Mouse (Mus musculus) liver, embryonic 14.5 days (tissue): ENCODE measurements around the gene Ap2a2. TPM values are rescaled to one million over a fixed set of nuclear protein-coding genes. Genes with fewer than 3 reads are reported as not detected.

ENCODE experiments used
- ATAC-seq: fragments of 200-750 bp; cut with Nextera tagmentation; 2 replicates; pipeline ENCODE4 v1.8.0; 2017; ENCODE audit warnings: moderate number of reproducible peaks, mild to moderate bottlenecking, moderate library complexity; ENCODE audit not compliant: insufficient read depth
- DNase-seq, 3 experiments: peaks; one replicate each; pipeline ENCODE4 v3.0.0-alpha.2; 2012 to 2013; ENCODE audit warnings: low read depth in 3 of 3, low spot score in 3 of 3
- H3K27ac ChIP-seq: fragments of 300-500 bp; sonication (generic); 2 replicates; pipeline ENCODE4 v1.5.1; 2014; ENCODE audit warnings: moderate library complexity, mild to moderate bottlenecking, control low read depth, inconsistent platforms
- H3K27me3 ChIP-seq: fragments of 300-500 bp; sonication (generic); 2 replicates; pipeline ENCODE4 v1.6.1; 2014; ENCODE audit warnings: mild to moderate bottlenecking, low read length, moderate library complexity; ENCODE audit not compliant: control insufficient read depth, insufficient read depth
- H3K36me3 ChIP-seq: fragments of 300-500 bp; sonication (generic); replicated peaks from 2 replicates; pipeline ENCODE4 v1.6.1; 2014; ENCODE audit warnings: low read depth; ENCODE audit not compliant: control insufficient read depth, insufficient read depth
- H3K4me1 ChIP-seq, 2 experiments: fragments of 200-500 bp in 1 of 2; fragments of 300-500 bp in 1 of 2; sonication (generic) in 1 of 2; replicated peaks; 2 replicates each; pipeline ENCODE4 v1.6.1; 2012 to 2014; ENCODE audit warnings: antibody characterized with exemption in 1 of 2, inconsistent platforms in 1 of 2, low read length in 1 of 2; ENCODE audit not compliant: control insufficient read depth in 2 of 2, insufficient read depth in 2 of 2
- H3K4me2 ChIP-seq: fragments of 300-500 bp; sonication (generic); 2 replicates; pipeline ENCODE4 v1.6.1; 2014; ENCODE audit warnings: low read depth, mild to moderate bottlenecking, control low read depth, moderate library complexity
- H3K4me3 ChIP-seq, 2 experiments: fragments of 200-500 bp in 1 of 2; fragments of 300-500 bp in 1 of 2; sonication (generic) in 1 of 2; 2 replicates each; pipeline ENCODE4 v1.5.1; 2012 to 2014; ENCODE audit warnings: low read depth in 2 of 2, low read length in 2 of 2, mild to moderate bottlenecking in 2 of 2, control low read depth in 1 of 2, inconsistent platforms in 1 of 2, moderate library complexity in 1 of 2; ENCODE audit not compliant: insufficient read depth in 1 of 2
- H3K9ac ChIP-seq: fragments of 300-500 bp; sonication (generic); replicated peaks from 2 replicates; pipeline ENCODE4 v1.6.1; 2014; ENCODE audit warnings: mild to moderate bottlenecking, control low read depth, moderate library complexity
- H3K9me3 ChIP-seq: fragments of 300-500 bp; sonication (generic); 2 replicates; pipeline ENCODE4 v1.6.1; 2016; ENCODE audit warnings: low read length, mixed read lengths; ENCODE audit not compliant: control insufficient read depth
- CTCF ChIP-seq: IDR thresholded peaks from 2 replicates; pipeline ENCODE4 v1.5.1; 2016; ENCODE audit warnings: antibody characterized with exemption, low read depth, control low read depth
- EP300 ChIP-seq: IDR thresholded peaks from 2 replicates; pipeline ENCODE4 v1.6.1; 2016; ENCODE audit warnings: antibody characterized with exemption, low read depth
- WGBS: fragments of 180-500 bp; shearing (Covaris S2); extraction: QIAGEN DNeasy Blood & Tissue Kit; methylation state at CpG from one replicate; pipeline ENCODE4 v1.1.7; 2014; ENCODE audit not compliant: insufficient replicate concordance; 5-methylcytosine and 5-hydroxymethylcytosine counted together
- polyA plus RNA-seq, 2 experiments: library from polyadenylated mRNA; depleted of rRNA in 1 of 2; stranded (reverse) in 1 of 2; unstranded in 1 of 2; fragments of >200 nt; fragmentation: Nextera tagmentation in 1 of 2; extraction: Ambion mirVana in 1 of 2; gene quantifications; 2 replicates each; pipeline versions ENCODE4 v1.2.1 to v1.2.3; 2012 to 2014

The Ap2a2 gene
- polyA plus RNA-seq, 2 experiments: 21.0 to 43.2 TPM

DNA sequence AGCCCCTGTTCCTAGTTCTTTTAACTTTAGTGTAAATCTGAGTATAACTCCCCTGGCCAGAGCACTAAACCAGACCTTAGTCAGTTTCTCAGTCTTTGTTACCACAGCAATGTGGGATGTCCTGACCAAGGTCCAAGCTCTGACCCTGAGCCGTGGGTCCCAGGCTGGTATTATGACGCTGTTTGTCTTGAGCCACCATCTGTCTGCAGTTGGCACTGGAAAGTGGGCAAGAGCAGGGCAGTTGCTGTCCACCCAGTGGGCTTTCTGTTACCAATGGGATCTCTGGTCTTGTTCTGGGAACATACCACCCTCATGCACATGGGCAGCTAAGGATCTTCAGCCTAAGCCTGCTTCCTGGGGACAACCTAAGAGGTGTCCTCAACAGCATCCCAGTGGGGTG is 19.4 kb upstream of the Ap2a2 start:
- WGBS: 84% methylated on average over 2 of the region's 2 CpGs
- no peak for DNase-seq

DNA sequence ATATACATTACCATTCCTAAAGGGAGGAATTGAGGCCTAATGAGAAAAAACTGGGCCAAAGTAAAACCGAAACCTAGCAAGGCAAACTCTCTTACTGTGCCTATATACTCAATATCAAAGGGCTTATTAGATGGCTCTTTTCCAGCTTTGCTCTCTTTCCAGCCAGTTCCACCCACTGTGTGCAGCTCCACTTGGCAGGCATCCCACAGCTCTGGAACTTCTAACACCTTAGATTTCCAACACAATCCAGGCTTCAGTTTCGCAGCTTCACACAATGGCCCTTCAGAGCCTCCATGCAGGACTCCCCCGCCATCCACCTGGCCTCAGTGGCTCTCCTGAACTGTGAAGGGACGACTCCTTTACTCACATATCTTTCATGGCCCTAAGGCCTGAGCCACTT is 17.3 kb upstream of the Ap2a2 start:
- no peaks in the 10 kb centered on the region for H3K36me3 ChIP-seq
- no peak overlapping the region for H3K9ac ChIP-seq
- DNase-seq (no peak), ATAC-seq (no peak)
- H3K9me3 ChIP-seq: no peaks in the 10 kb centered on the region
- H3K27me3 ChIP-seq: no peaks in the 10 kb centered on the region
- no peak overlapping the region for H3K4me2 ChIP-seq
- H3K4me3 ChIP-seq: no peak overlapping the region
- H3K27ac ChIP-seq: no peak overlapping the region
- no peak for TF ChIP-seq EP300
- TF ChIP-seq CTCF: no peak
- peaks cover 14% of the 10 kb centered on the region in 2 experiments for H3K4me1 ChIP-seq
- WGBS: 79% methylated on average over 4 of the region's 4 CpGs

More for the DNA sequence above, 19.4 kb upstream of the Ap2a2 start:
- H3K9me3 ChIP-seq: no peaks in the 10 kb centered on the region
- no peak overlapping the region for H3K4me2 ChIP-seq
- H3K36me3 ChIP-seq: no peaks in the 10 kb centered on the region
- H3K4me1 ChIP-seq: peaks cover 20 to 24% of the 10 kb centered on the region in 2 experiments
- TF ChIP-seq CTCF (no peak), EP300 (no peak)
- H3K27me3 ChIP-seq: no peaks in the 10 kb centered on the region
- H3K9ac ChIP-seq: no peak overlapping the region
- no peak for ATAC-seq
- H3K27ac ChIP-seq: no peak overlapping the region
- H3K4me3 ChIP-seq: no peak overlapping the region

DNA sequence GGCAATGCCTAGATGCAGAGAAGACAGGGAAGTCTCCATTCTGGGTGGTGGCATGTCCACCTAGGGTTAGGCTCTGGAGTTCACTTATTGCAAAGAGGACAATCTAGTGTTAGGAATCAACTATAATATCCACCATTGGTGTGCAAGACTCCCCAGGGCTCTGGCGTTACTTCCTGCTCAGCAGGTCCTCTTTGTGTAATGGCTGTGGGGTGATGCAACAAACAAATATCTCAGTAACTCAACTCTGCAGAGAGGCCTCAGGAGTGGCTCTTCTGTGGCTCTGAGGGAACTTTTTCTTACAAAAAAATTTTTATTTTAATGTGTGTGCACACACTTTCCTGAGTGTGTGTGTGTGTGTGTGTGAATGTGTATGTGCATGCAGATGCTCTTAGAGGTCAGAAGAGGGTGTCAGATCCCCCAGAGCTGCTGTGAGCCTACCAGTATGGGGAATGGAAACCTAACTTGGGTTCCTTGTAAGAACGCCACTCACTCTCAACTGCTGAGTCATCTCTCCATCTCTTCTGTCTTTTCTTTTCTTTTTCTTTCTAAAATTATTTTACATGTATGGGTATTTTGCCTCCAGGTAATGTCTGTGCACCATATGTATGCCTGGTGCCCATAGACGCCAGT is 12.4 kb upstream of the Ap2a2 start:
- H3K4me2 ChIP-seq: no peak overlapping the region
- ATAC-seq: no peak
- H3K36me3 ChIP-seq: no peaks in the 10 kb centered on the region
- H3K9ac ChIP-seq: no peak overlapping the region
- no peaks in the 10 kb centered on the region for H3K9me3 ChIP-seq
- no peaks in the 10 kb centered on the region for H3K27me3 ChIP-seq
- 62% methylated on average over 3 of the region's 3 CpGs for WGBS
- no peak for DNase-seq
- H3K4me3 ChIP-seq: no peak overlapping the region
- no peaks in the 10 kb centered on the region for H3K4me1 ChIP-seq
- H3K27ac ChIP-seq: no peak overlapping the region
- no peak for TF ChIP-seq CTCF
- no peak for TF ChIP-seq EP300

DNA sequence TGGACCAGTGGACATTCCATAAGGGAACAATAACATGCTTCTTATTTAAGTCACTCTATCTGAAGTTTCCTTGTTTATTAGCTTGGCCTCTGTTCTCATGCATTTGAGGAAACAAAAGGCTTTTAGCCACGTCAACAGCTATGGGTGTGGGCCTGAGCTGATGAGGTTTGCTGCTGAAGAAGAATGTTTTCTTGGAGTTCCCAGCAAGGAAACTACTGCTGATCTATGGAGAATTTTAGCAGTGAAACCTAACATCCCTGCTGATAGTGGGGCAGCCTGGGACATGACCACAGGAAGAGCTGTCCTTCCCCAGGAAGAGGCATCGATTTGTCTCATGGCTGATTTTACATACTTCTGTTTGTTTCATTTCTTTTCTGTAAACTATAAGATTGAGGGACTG is 11.5 kb upstream of the Ap2a2 start:
- no peaks in the 10 kb centered on the region for H3K4me1 ChIP-seq
- no peaks in the 10 kb centered on the region for H3K27me3 ChIP-seq
- H3K4me3 ChIP-seq: no peak overlapping the region
- H3K4me2 ChIP-seq: no peak overlapping the region
- no peak overlapping the region for H3K9ac ChIP-seq
- ATAC-seq (peak; percentile 24; the same call in 1 of the 2 replicates), DNase-seq (no peak)
- H3K9me3 ChIP-seq: no peaks in the 10 kb centered on the region
- 49% methylated on average over 2 of the region's 2 CpGs for WGBS
- no peak overlapping the region for H3K27ac ChIP-seq
- H3K36me3 ChIP-seq: no peaks in the 10 kb centered on the region
- TF ChIP-seq EP300 (no peak), CTCF (no peak)

DNA sequence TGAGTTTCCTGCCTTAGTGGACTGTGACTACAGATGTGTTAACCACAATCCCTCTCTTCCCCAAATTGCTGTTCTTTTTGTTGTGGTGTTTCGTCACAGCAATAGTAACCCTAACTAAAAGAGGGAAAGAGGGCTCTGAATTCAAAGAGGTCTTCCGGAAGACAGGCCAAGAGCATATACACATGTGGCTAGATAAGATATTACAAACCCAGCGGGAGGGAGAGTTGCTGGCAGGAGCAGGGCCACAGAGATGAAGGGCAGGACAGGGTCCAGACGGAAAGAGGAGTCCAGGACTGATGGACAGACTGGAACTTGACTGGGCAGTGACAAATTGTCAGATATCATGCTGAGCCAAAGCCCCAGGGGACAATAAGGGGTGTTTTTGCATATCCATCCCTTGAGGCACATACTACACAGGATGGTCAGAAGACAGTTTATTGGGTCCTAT is 3.6 kb upstream of the Ap2a2 start:
- peaks cover 57% of the 10 kb centered on the region in 2 experiments for H3K4me1 ChIP-seq
- peak; percentile 64 for ATAC-seq
- H3K4me2 ChIP-seq: peak overlapping the region; percentile 87
- no peaks in the 10 kb centered on the region for H3K27me3 ChIP-seq
- WGBS: 6% methylated on average over 4 of the region's 4 CpGs
- no peaks in the 10 kb centered on the region for H3K9me3 ChIP-seq
- peak overlapping the region; percentile 64 for H3K9ac ChIP-seq
- peak; percentile 85 for TF ChIP-seq EP300
- TF ChIP-seq CTCF: no peak
- H3K27ac ChIP-seq: peak overlapping the region; percentile 100
- H3K36me3 ChIP-seq: no peaks in the 10 kb centered on the region
- peak overlapping the region; percentile 30 to 47 for H3K4me3 ChIP-seq
- DNase-seq: peak; percentile 74 to 78 (median 77)
